Mouse (Mus musculus): ENCODE measurements around the gene Sh2d3c.

- TF ChIP-seq BHLHE40 (IDR thresholded peaks at IDR 0.05; ENCODE audit: low read depth, low read length) (no peak), TBP (conservative IDR thresholded peaks at IDR 0.05; ENCODE audit: low read depth, low read length) (no peak), CTCF (conservative IDR thresholded peaks at IDR 0.05 in 1 of 2, IDR thresholded peaks at IDR 0.05 in 1 of 2; ENCODE audit: low read depth in 2 of 2, low read length in 2 of 2) (no peak), SIN3A (IDR thresholded peaks at IDR 0.05; ENCODE audit: low read length) (no peak), POLR2A (IDR thresholded peaks at IDR 0.05; ENCODE audit: low read depth, low read length) (no peak), POLR2AphosphoS2 (IDR thresholded peaks at IDR 0.05; ENCODE audit: low read depth, low read length) (no peak), EP300 (IDR thresholded peaks at IDR 0.05; ENCODE audit: low read length) (no peak), MEF2A (IDR thresholded peaks at IDR 0.05; ENCODE audit: borderline replicate concordance, low read depth, low read length) (no peak), IRF4 (IDR thresholded peaks at IDR 0.05; ENCODE audit: low read depth, low read length) (no peak), MAFK (IDR thresholded peaks at IDR 0.05; ENCODE audit: insufficient replicate concordance, low read length) (no peak), MXI1 (IDR thresholded peaks at IDR 0.05; ENCODE audit: low read depth, low read length) (no peak), CHD2 (IDR thresholded peaks at IDR 0.05; ENCODE audit: low read length) (no peak), MAX (IDR thresholded peaks at IDR 0.05; ENCODE audit: low read length) (no peak)
These were observed 38.0 kb upstream of the Sh2d3c start for GRCm38 (mm10) chr2:32682721-32683417.
